Mouse (Mus musculus) liver, postnatal 0 days (tissue): ENCODE results near the gene Ech1.

Experiments used
- CTCF ChIP-seq: sonication (generic); IDR thresholded peaks from 2 replicates; pipeline ENCODE4 v1.5.1; 2016; ENCODE audit warnings: antibody characterized with exemption, low read depth
- EP300 ChIP-seq: IDR thresholded peaks from 2 replicates; pipeline ENCODE4 v1.6.1; 2016; ENCODE audit warnings: antibody characterized with exemption, low read depth, mild to moderate bottlenecking

DNA sequence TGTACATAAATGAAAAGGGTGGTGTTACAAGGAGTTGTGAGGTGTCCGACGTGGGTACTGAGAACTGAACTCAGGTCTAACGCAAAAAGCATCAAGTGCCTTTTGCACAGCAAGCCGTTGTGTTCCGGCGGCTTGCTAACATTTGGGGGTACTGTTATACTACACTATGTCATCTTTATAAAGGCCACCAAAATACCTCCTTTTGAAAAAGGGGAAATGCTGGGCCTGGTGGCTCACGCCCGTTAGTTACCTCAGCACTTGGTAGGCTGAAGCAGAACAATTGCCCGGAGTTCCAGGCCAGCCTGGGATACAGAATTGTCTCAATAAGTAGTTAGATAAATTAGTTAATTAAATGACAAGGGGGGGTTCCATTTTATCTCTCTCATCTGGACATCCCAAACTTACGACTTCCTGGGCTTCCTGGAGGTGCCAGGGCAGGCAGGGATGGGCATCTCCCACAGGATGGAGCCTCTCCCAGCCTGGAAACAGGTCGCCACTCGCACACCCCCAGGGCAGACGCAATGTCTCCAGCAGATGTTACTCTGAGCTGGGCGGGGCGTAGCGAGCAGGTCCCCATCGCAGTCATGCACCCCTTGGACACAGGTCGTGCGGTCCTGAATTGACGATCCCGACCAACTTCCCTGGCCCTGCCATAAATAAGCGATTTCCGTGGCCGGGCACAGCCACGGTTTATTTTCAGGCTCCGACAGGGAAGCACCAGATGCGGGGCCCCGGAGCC lies 41.9 kb downstream of the Ech1 start:
- TF ChIP-seq CTCF (no peak), EP300 (no peak)
